In the genomic region with DNA sequence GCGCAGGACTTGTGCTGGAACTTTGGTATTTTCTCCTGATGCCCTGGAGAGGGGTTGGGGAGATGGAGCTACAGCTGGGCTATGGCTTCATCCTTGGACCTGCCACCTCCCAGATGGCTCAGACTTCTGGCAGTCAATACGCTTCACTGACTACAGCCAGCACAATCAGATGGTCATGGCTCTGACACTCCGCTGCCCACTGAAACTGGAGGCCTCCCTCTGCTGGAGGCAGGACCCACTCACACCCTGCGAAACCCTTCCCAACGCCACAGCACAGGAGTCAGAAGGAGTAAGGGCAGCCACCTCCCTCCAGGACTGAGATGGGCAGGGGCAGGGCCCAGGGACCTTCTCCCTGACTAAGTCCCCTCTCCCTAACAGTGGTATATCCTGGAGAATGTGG, we compare ENCODE assay signal across 12 mouse cellular contexts. TPM values are rescaled to one million over a fixed set of nuclear protein-coding genes. Genes with fewer than 3 reads are reported as not detected.
DNase-seq lines count a peak whose midpoint lies in the region; ATAC-seq and TF ChIP-seq lines count a peak whose summit lies in the region.
"Had no signal": no experiment of that assay in that cellular context is flagged by ENCODE, and none has a peak within 500 bp of the region (broad histone marks: within the 10 kb centered on the region; RNA-seq: fewer than 3 reads in every experiment).

No protein-coding gene starts in this region.

- H3K9me3 ChIP-seq in intestine, postnatal 0 days (ENCODE audit: control insufficient read depth): no peaks in the 10 kb centered on the region
- H3K9me3 ChIP-seq in intestine, embryonic 15.5 days: no peaks in the 10 kb centered on the region
- no peaks in the 10 kb centered on the region for H3K9me3 ChIP-seq in lung, postnatal 0 days (ENCODE audit: low read length)
- no peaks in the 10 kb centered on the region for H3K9me3 ChIP-seq in embryonic facial prominence, embryonic 10.5 days
- H3K9me3 ChIP-seq: forebrain, embryonic 13.5 days; heart, embryonic 15.5 days; stomach, embryonic 15.5 days had no signal

- 0 out of 2 replicates have a peak, but pooled peaks cover 3% of the 10 kb centered on the region for H3K4me1 ChIP-seq in intestine, postnatal 0 days (replicated peaks; ENCODE audit: control insufficient read depth, insufficient read depth, low read length)
- H3K4me1 ChIP-seq in intestine, embryonic 15.5 days (replicated peaks): peaks cover 12% of the 10 kb centered on the region
- H3K4me1 ChIP-seq in lung, postnatal 0 days (ENCODE audit: insufficient read depth, low read depth, low read length): no peaks in the 10 kb centered on the region
- peaks cover 4% of the 10 kb centered on the region; the same call in 1 of the 2 replicates for H3K4me1 ChIP-seq in lung, adult 2 months (ENCODE audit: control insufficient read depth, insufficient read depth, low read length)
- peaks cover 25% of the 10 kb centered on the region for H3K4me1 ChIP-seq in embryonic facial prominence, embryonic 10.5 days

- no peak overlapping the region for H3K27ac ChIP-seq in intestine, postnatal 0 days (ENCODE audit: low read depth, low read length)
- H3K27ac ChIP-seq in intestine, embryonic 15.5 days: no peak overlapping the region
- H3K27ac ChIP-seq in lung, postnatal 0 days (ENCODE audit: low read length): no peak overlapping the region
- H3K27ac ChIP-seq in embryonic facial prominence, embryonic 10.5 days (replicated peaks): no peak overlapping the region
- H3K27ac ChIP-seq: forebrain, embryonic 13.5 days; heart, embryonic 15.5 days; stomach, embryonic 15.5 days had no signal

- 60% methylated on average over 5 of the region's 5 CpGs for WGBS in intestine, postnatal 0 days
- WGBS in intestine, embryonic 15.5 days: 54% methylated on average over 5 of the region's 5 CpGs
- WGBS in lung, postnatal 0 days: 53% methylated on average over 5 of the region's 5 CpGs
- 51% methylated on average over 5 of the region's 5 CpGs for WGBS in lung, adult 2 months
- WGBS in embryonic facial prominence, embryonic 10.5 days: 56% methylated on average over 5 of the region's 5 CpGs

- no peak overlapping the region for H3K9ac ChIP-seq in intestine, postnatal 0 days (ENCODE audit: low read depth, low read length)
- no peak overlapping the region for H3K9ac ChIP-seq in intestine, embryonic 15.5 days
- H3K9ac ChIP-seq in lung, postnatal 0 days (replicated peaks; ENCODE audit: low read depth): no peak overlapping the region
- H3K9ac ChIP-seq: forebrain, embryonic 13.5 days; heart, embryonic 15.5 days; stomach, embryonic 15.5 days had no signal

- no peaks in the 10 kb centered on the region for H3K27me3 ChIP-seq in intestine, postnatal 0 days (replicated peaks; ENCODE audit: control insufficient read depth, insufficient read depth, low read length)
- no peaks in the 10 kb centered on the region for H3K27me3 ChIP-seq in intestine, embryonic 15.5 days (replicated peaks)
- H3K27me3 ChIP-seq in lung, postnatal 0 days (replicated peaks; ENCODE audit: insufficient read depth, low read length): no peaks in the 10 kb centered on the region
- H3K27me3 ChIP-seq in embryonic facial prominence, embryonic 10.5 days (replicated peaks; ENCODE audit: low read depth, poor library complexity, severe bottlenecking): peaks cover 30% of the 10 kb centered on the region

- no peak for TF ChIP-seq EP300 in lung, postnatal 0 days (IDR thresholded peaks at IDR 0.05)

- peak; percentile 64 for TF ChIP-seq CTCF in intestine, postnatal 0 days (IDR thresholded peaks at IDR 0.05; ENCODE audit: low read depth)
- peak; percentile 57 for TF ChIP-seq CTCF in lung, postnatal 0 days (IDR thresholded peaks at IDR 0.05)
- no peak for TF ChIP-seq CTCF in lung, adult 2 months (IDR thresholded peaks at IDR 0.05; ENCODE audit: insufficient read depth, low read length)

- H3K36me3 ChIP-seq in intestine, postnatal 0 days (ENCODE audit: control insufficient read depth, insufficient read depth): no peaks in the 10 kb centered on the region
- H3K36me3 ChIP-seq in intestine, embryonic 15.5 days: no peaks in the 10 kb centered on the region
- H3K36me3 ChIP-seq in lung, postnatal 0 days (ENCODE audit: insufficient read depth, low read length): no peaks in the 10 kb centered on the region
- H3K36me3 ChIP-seq in embryonic facial prominence, embryonic 10.5 days (replicated peaks): no peaks in the 10 kb centered on the region
- H3K36me3 ChIP-seq: heart, embryonic 15.5 days; stomach, embryonic 15.5 days had no signal

- ATAC-seq in intestine, postnatal 0 days: no peak
- no peak for ATAC-seq in intestine, embryonic 15.5 days
- no peak for ATAC-seq in lung, postnatal 0 days
- ATAC-seq: forebrain, embryonic 13.5 days had no signal

- no peak for TF ChIP-seq POLR2A in lung, adult 2 months (IDR thresholded peaks at IDR 0.05; ENCODE audit: borderline replicate concordance, extremely low read depth, low read depth, low read length)

- no peak for DNase-seq in lung, postnatal 0 days (ENCODE audit: low spot score)
- no peak for DNase-seq in lung, adult 2 months
- DNase-seq in embryonic facial prominence, embryonic 10.5 days (ENCODE audit: low spot score): peak; percentile 29
- peak; percentile 68 for DNase-seq in retina, embryonic 14.5 days (ENCODE audit: low spot score)
- DNase-seq in adrenal gland, postnatal 36 days: no peak
- DNase-seq: gastrocnemius, postnatal 25 days had no signal

- H3K4me2 ChIP-seq in intestine, postnatal 0 days (replicated peaks; ENCODE audit: low read depth): no peak overlapping the region
- H3K4me2 ChIP-seq in intestine, embryonic 15.5 days (replicated peaks): no peak overlapping the region
- H3K4me2 ChIP-seq in lung, postnatal 0 days (replicated peaks; ENCODE audit: low read depth, low read length): no peak overlapping the region
- H3K4me2 ChIP-seq: forebrain, embryonic 13.5 days; heart, embryonic 15.5 days; stomach, embryonic 15.5 days had no signal

- H3K4me3 ChIP-seq in intestine, postnatal 0 days (ENCODE audit: low read depth, low read length): no peak overlapping the region
- no peak overlapping the region for H3K4me3 ChIP-seq in intestine, embryonic 15.5 days (replicated peaks)
- no peak overlapping the region for H3K4me3 ChIP-seq in lung, postnatal 0 days (ENCODE audit: low read depth, low read length)
- H3K4me3 ChIP-seq in lung, adult 2 months (replicated peaks; ENCODE audit: extremely low read depth, low read depth, low read length): no peak overlapping the region
- no peak overlapping the region for H3K4me3 ChIP-seq in embryonic facial prominence, embryonic 10.5 days
- H3K4me3 ChIP-seq: forebrain, embryonic 13.5 days; heart, embryonic 15.5 days; myocyte; stomach, embryonic 15.5 days had no signal

RNA-seq across cellular contexts. Expression of gene Il17rc, which starts 5.6 kb away (rescaled TPM):
- 16.5 and 17.4 TPM in 2 replicates for polyA plus RNA-seq in intestine, postnatal 0 days (2015; fragmentation: Nextera tagmentation; extraction: Ambion mirVana)
- polyA plus RNA-seq in intestine, embryonic 15.5 days (2015; fragmentation: Nextera tagmentation; extraction: Ambion mirVana): 26.6 and 27.2 TPM in 2 replicates
- polyA plus RNA-seq in lung, postnatal 0 days (2015; fragmentation: Nextera tagmentation; extraction: Ambion mirVana): 30.1 and 31.1 TPM in 2 replicates
- polyA plus RNA-seq in lung, adult 2 months (2012; rRNA removed): 75.5 and 100.0 TPM in 2 replicates
- polyA plus RNA-seq in embryonic facial prominence, embryonic 10.5 days (2016; fragmentation: Nextera tagmentation; extraction: Ambion mirVana): 2.4 and 2.5 TPM in 2 replicates
- total RNA-seq in adrenal gland, postnatal 36 days (2021): 10 to 100 TPM; 18.1 to 19.5 TPM

RNA-seq across cellular contexts. Expression of gene Il17re, which starts 7.3 kb away (rescaled TPM):
- polyA plus RNA-seq in intestine, postnatal 0 days (2015; fragmentation: Nextera tagmentation; extraction: Ambion mirVana): 2.2 and 2.3 TPM in 2 replicates
- polyA plus RNA-seq in intestine, embryonic 15.5 days (2015; fragmentation: Nextera tagmentation; extraction: Ambion mirVana): 7.8 and 8.4 TPM in 2 replicates
- 16.2 and 19.4 TPM in 2 replicates for polyA plus RNA-seq in lung, postnatal 0 days (2015; fragmentation: Nextera tagmentation; extraction: Ambion mirVana)
- polyA plus RNA-seq in lung, adult 2 months (2012; rRNA removed): 57.2 and 62.4 TPM in 2 replicates
- 3.7 and 4.0 TPM in 2 replicates for polyA plus RNA-seq in embryonic facial prominence, embryonic 10.5 days (2016; fragmentation: Nextera tagmentation; extraction: Ambion mirVana)
- total RNA-seq in adrenal gland, postnatal 36 days (2021): under 1 TPM; 0.50 to 0.76 TPM
- polyA plus RNA-seq: myocyte had no signal

RNA-seq across cellular contexts. Expression of gene Creld1, which starts 17.5 kb away (rescaled TPM):
- polyA plus RNA-seq in intestine, postnatal 0 days (2015; fragmentation: Nextera tagmentation; extraction: Ambion mirVana): 8.5 and 9.7 TPM in 2 replicates
- polyA plus RNA-seq in intestine, embryonic 15.5 days (2015; fragmentation: Nextera tagmentation; extraction: Ambion mirVana): 21.9 and 22.7 TPM in 2 replicates
- 25.5 and 27.2 TPM in 2 replicates for polyA plus RNA-seq in lung, postnatal 0 days (2015; fragmentation: Nextera tagmentation; extraction: Ambion mirVana)
- polyA plus RNA-seq in lung, adult 2 months (2012; rRNA removed): 22.9 and 30.4 TPM in 2 replicates
- 23.5 and 27.2 TPM in 2 replicates for polyA plus RNA-seq in embryonic facial prominence, embryonic 10.5 days (2016; fragmentation: Nextera tagmentation; extraction: Ambion mirVana)
- 10 to 100 TPM; 55.9 to 58.0 TPM for total RNA-seq in adrenal gland, postnatal 36 days (2021)

RNA-seq across cellular contexts. Expression of gene Jagn1, which starts 23.2 kb away (rescaled TPM):
- 44.9 and 48.8 TPM in 2 replicates for polyA plus RNA-seq in intestine, postnatal 0 days (2015; fragmentation: Nextera tagmentation; extraction: Ambion mirVana)
- 83.8 and 87.7 TPM in 2 replicates for polyA plus RNA-seq in intestine, embryonic 15.5 days (2015; fragmentation: Nextera tagmentation; extraction: Ambion mirVana)
- polyA plus RNA-seq in lung, postnatal 0 days (2015; fragmentation: Nextera tagmentation; extraction: Ambion mirVana): 57.8 and 60.1 TPM in 2 replicates
- 39.0 and 48.0 TPM in 2 replicates for polyA plus RNA-seq in lung, adult 2 months (2012; rRNA removed)
- 87.2 and 88.8 TPM in 2 replicates for polyA plus RNA-seq in embryonic facial prominence, embryonic 10.5 days (2016; fragmentation: Nextera tagmentation; extraction: Ambion mirVana)
- total RNA-seq in adrenal gland, postnatal 36 days (2021): 10 to 100 TPM; 45.0 to 50.6 TPM

RNA-seq across cellular contexts. Expression of gene Cidec, which starts 30.0 kb away (rescaled TPM):
- polyA plus RNA-seq in intestine, postnatal 0 days (2015; fragmentation: Nextera tagmentation; extraction: Ambion mirVana): 231 and 259 TPM in 2 replicates
- 11.8 and 12.8 TPM in 2 replicates for polyA plus RNA-seq in intestine, embryonic 15.5 days (2015; fragmentation: Nextera tagmentation; extraction: Ambion mirVana)
- polyA plus RNA-seq in lung, postnatal 0 days (2015; fragmentation: Nextera tagmentation; extraction: Ambion mirVana): 1.1 and 1.3 TPM in 2 replicates
- 56.9 and 133 TPM in 2 replicates for polyA plus RNA-seq in lung, adult 2 months (2012; rRNA removed)
- polyA plus RNA-seq in embryonic facial prominence, embryonic 10.5 days (2016; fragmentation: Nextera tagmentation; extraction: Ambion mirVana): not detected in 2 replicates
- 100 to 1,000 TPM; 344 to 362 TPM for total RNA-seq in adrenal gland, postnatal 36 days (2021)
- polyA plus RNA-seq: forebrain, embryonic 13.5 days; heart, embryonic 15.5 days; myocyte had no signal

Comparison
In these comparisons a context has a peak if more than half of its experiments do, and no peak if none do; other contexts are left out.
1. DNase-seq: peak in embryonic facial prominence, embryonic 10.5 days (single experiment) and retina, embryonic 14.5 days (single experiment); none in lung, postnatal 0 days (single experiment), lung, adult 2 months (single experiment) and adrenal gland, postnatal 36 days (0 of 2).